Mouse (Mus musculus): ENCODE data around the gene Rtkn.

Gene Rtkn

GRCm38 (mm10) chr6:83116373-83117164 lies 18.7 kb upstream of the Rtkn start:
- DNase-seq (ENCODE audit: low spot score in 2 of 2): no peak

GRCm38 (mm10) chr6:83117165-83117438 lies 18.2 kb upstream of the Rtkn start:
- no peak for DNase-seq (ENCODE audit: low spot score in 2 of 2)

- no peak for DNase-seq (ENCODE audit: low spot score in 2 of 2)
Measured at GRCm38 (mm10) chr6:83117616-83118015, 17.6 kb upstream of the Rtkn start.

- DNase-seq (ENCODE audit: low spot score in 2 of 2): no peak
Measured at GRCm38 (mm10) chr6:83118369-83118768, 16.9 kb upstream of the Rtkn start.

GRCm38 (mm10) chr6:83118825-83119733 lies 16.2 kb upstream of the Rtkn start:
- no peak for DNase-seq (ENCODE audit: low spot score in 2 of 2)

GRCm38 (mm10) chr6:83119734-83120051 lies 15.6 kb upstream of the Rtkn start:
- DNase-seq (ENCODE audit: low spot score in 2 of 2): no peak

GRCm38 (mm10) chr6:83120930-83121862 lies 14.1 kb upstream of the Rtkn start, which contains the start of gene Wbp1:
Wbp1 (minus strand) TSS chr6:83121559.
- peak; percentile 94 to 98 for DNase-seq (ENCODE audit: low spot score in 2 of 2)

GRCm38 (mm10) chr6:83121863-83122710 lies 13.2 kb upstream of the Rtkn start:
- no peak for DNase-seq (ENCODE audit: low spot score in 2 of 2)

GRCm38 (mm10) chr6:83122961-83123360 lies 12.3 kb upstream of the Rtkn start:
- DNase-seq (ENCODE audit: low spot score in 2 of 2): no peak

GRCm38 (mm10) chr6:83124851-83125312 lies 10.4 kb upstream of the Rtkn start:
- peak; percentile 80 to 87 for DNase-seq (ENCODE audit: low spot score in 2 of 2)

GRCm38 (mm10) chr6:83125331-83125730 lies 9.9 kb upstream of the Rtkn start, which contains the start of gene Ino80b:
Ino80b (minus strand) TSS chr6:83125431.
- no peak for DNase-seq (ENCODE audit: low spot score in 2 of 2)

GRCm38 (mm10) chr6:83127419-83127818 lies 7.8 kb upstream of the Rtkn start:
- DNase-seq (ENCODE audit: low spot score in 2 of 2): no peak

- DNase-seq (ENCODE audit: low spot score in 2 of 2): no peak
Measured at GRCm38 (mm10) chr6:83131469-83132034, 3.7 kb upstream of the Rtkn start.

GRCm38 (mm10) chr6:83132176-83132919 lies 2.9 kb upstream of the Rtkn start:
- DNase-seq (ENCODE audit: low spot score in 2 of 2): no peak

GRCm38 (mm10) chr6:83134226-83134625 lies 1.0 kb upstream of the Rtkn start:
- DNase-seq (ENCODE audit: low spot score in 2 of 2): no peak

- DNase-seq (ENCODE audit: low spot score in 2 of 2): no peak
Measured at GRCm38 (mm10) chr6:83135571-83136161, 403 bp downstream of the Rtkn start.

- no peak for DNase-seq (ENCODE audit: low spot score in 2 of 2)
Measured at GRCm38 (mm10) chr6:83136291-83136880, 1.1 kb downstream of the Rtkn start.

GRCm38 (mm10) chr6:83136881-83137575 lies 1.8 kb downstream of the Rtkn start:
- DNase-seq (ENCODE audit: low spot score in 2 of 2): no peak
